Mouse (Mus musculus) MEL (cell line): ENCODE data around the gene Fbxo41.

Source experiments
- CHD2 ChIP-seq: IDR thresholded peaks from 2 replicates; pipeline ENCODE4 v1.6.1; 2011; ENCODE audit warnings: low read length, improper control_type of control experiment
- CTCF ChIP-seq, 3 experiments: IDR thresholded peaks in 2 of 3; conservative IDR thresholded peaks in 1 of 3; 2 replicates each; pipeline ENCODE4 v1.5.1; 2011 to 2012; ENCODE audit warnings: low read length in 3 of 3, low read depth in 2 of 3, mild to moderate bottlenecking in 2 of 3, improper control_type of control experiment in 1 of 3, inconsistent platforms in 1 of 3, mixed read lengths in 1 of 3, moderate library complexity in 1 of 3; ENCODE audit not compliant: control insufficient read depth in 1 of 3, insufficient read depth in 1 of 3, poor library complexity in 1 of 3, severe bottlenecking in 1 of 3
- EP300 ChIP-seq, 2 experiments: IDR thresholded peaks; 2 replicates each; pipeline ENCODE4 v1.6.1; 2011; ENCODE audit warnings: improper control_type of control experiment in 2 of 2, low read length in 2 of 2, low read depth in 1 of 2, mild to moderate bottlenecking in 1 of 2
- GABPA ChIP-seq: IDR thresholded peaks from 2 replicates; pipeline ENCODE4 v1.6.1; 2012; ENCODE audit warnings: low read depth, mild to moderate bottlenecking, inconsistent platforms, low read length, improper control_type of control experiment, moderate library complexity
- HCFC1 ChIP-seq: IDR thresholded peaks from 2 replicates; pipeline ENCODE4 v1.6.1; 2012; ENCODE audit warnings: low read depth, mild to moderate bottlenecking, inconsistent platforms, low read length, improper control_type of control experiment, moderate library complexity
- MAFK ChIP-seq: IDR thresholded peaks from 2 replicates; pipeline ENCODE4 v1.6.1; 2011; ENCODE audit warnings: low read depth, mild to moderate bottlenecking, low read length, improper control_type of control experiment, borderline replicate concordance
- MYB ChIP-seq: IDR thresholded peaks from 2 replicates; pipeline ENCODE4 v1.6.1; 2011; ENCODE audit warnings: mild to moderate bottlenecking, low read depth, low read length, improper control_type of control experiment
- POLR2A ChIP-seq, 2 experiments: IDR thresholded peaks; 2 replicates each; pipeline ENCODE4 v1.6.1; 2011 to 2012; ENCODE audit warnings: low read length in 2 of 2, mild to moderate bottlenecking in 2 of 2, control low read depth in 1 of 2, improper control_type of control experiment in 1 of 2, low read depth in 1 of 2, moderate library complexity in 1 of 2; ENCODE audit not compliant: control insufficient read depth in 1 of 2, insufficient read depth in 1 of 2, poor library complexity in 1 of 2
- RCOR1 ChIP-seq: IDR thresholded peaks from 2 replicates; pipeline ENCODE4 v1.6.1; 2012; ENCODE audit warnings: low read depth, mild to moderate bottlenecking, inconsistent platforms, low read length, improper control_type of control experiment
- UBTF ChIP-seq: IDR thresholded peaks from 2 replicates; pipeline ENCODE4 v1.6.1; 2012; ENCODE audit warnings: low read depth, mild to moderate bottlenecking, inconsistent platforms, low read length, improper control_type of control experiment, moderate library complexity, borderline replicate concordance; ENCODE audit not compliant: insufficient read depth
- USF2 ChIP-seq, 2 experiments: IDR thresholded peaks; 2 replicates each; pipeline ENCODE4 v1.6.1; 2011 to 2012; ENCODE audit warnings: improper control_type of control experiment in 2 of 2, low read length in 2 of 2, borderline replicate concordance in 1 of 2, inconsistent platforms in 1 of 2, low read depth in 1 of 2, mild to moderate bottlenecking in 1 of 2; ENCODE audit not compliant: insufficient read depth in 1 of 2

GRCm38 (mm10) chr6:85469660-85470430 is 32.9 kb downstream of the Fbxo41 start:
- TF ChIP-seq POLR2A (IDR thresholded peaks at IDR 0.05; ENCODE audit: control insufficient read depth in 1 of 2, insufficient read depth in 1 of 2, low read depth in 1 of 2, low read length in 2 of 2, poor library complexity in 1 of 2): no peak
- TF ChIP-seq CTCF (IDR thresholded peaks at IDR 0.05 in 2 of 3, conservative IDR thresholded peaks at IDR 0.05 in 1 of 3; ENCODE audit: control insufficient read depth in 1 of 3, insufficient read depth in 1 of 3, low read depth in 2 of 3, low read length in 3 of 3, poor library complexity in 1 of 3, severe bottlenecking in 1 of 3): no peak
- no peak for TF ChIP-seq EP300 (IDR thresholded peaks at IDR 0.05; ENCODE audit: low read depth in 1 of 2, low read length in 2 of 2)
- no peak for TF ChIP-seq CHD2
- no peak for TF ChIP-seq RCOR1
- TF ChIP-seq GABPA: no peak
- no peak for TF ChIP-seq USF2 (IDR thresholded peaks at IDR 0.05; ENCODE audit: borderline replicate concordance in 1 of 2, insufficient read depth in 1 of 2, low read depth in 1 of 2, low read length in 2 of 2)
- no peak for TF ChIP-seq HCFC1
- no peak for TF ChIP-seq UBTF
- TF ChIP-seq MYB: no peak
- TF ChIP-seq MAFK: no peak
